ENCODE assay signal across 8 mouse cellular contexts in genomic region chr6:31215661-31216060, GRCm38 (mm10).
DNase-seq lines count a peak whose midpoint lies in the region; ATAC-seq and TF ChIP-seq lines count a peak whose summit lies in the region.

No protein-coding gene starts in this region.

- H3K27me3 ChIP-seq in kidney, embryonic 15.5 days: peaks cover 76% of the 10 kb centered on the region
- peaks cover 44% of the 10 kb centered on the region for H3K27me3 ChIP-seq in hindbrain, embryonic 11.5 days (ENCODE audit: control insufficient read depth, insufficient read depth, low read length)
- H3K27me3 ChIP-seq in midbrain, embryonic 13.5 days: peaks cover 61% of the 10 kb centered on the region

- no peak for TF ChIP-seq CTCF in bone marrow macrophage, adult 2 months (IDR thresholded peaks at IDR 0.05; ENCODE audit: low read depth, low read length)

- no peak for ATAC-seq in kidney, embryonic 15.5 days (replicated peaks; ENCODE audit: low FRiP score)
- no peak for ATAC-seq in hindbrain, embryonic 11.5 days (ENCODE audit: low FRiP score)
- no peak for ATAC-seq in midbrain, embryonic 13.5 days

- no peak for DNase-seq in kidney, postnatal 4 days
- DNase-seq in hindbrain, embryonic 11.5 days (ENCODE audit: low spot score): peak; percentile 7
- DNase-seq in adrenal gland, postnatal 4 days (ENCODE audit: low spot score in 2 of 2): no peak
- no peak for DNase-seq in layer of hippocampus, adult 11-12 months (ENCODE audit: low spot score)
- no peak for DNase-seq in testis, postnatal 10 days (ENCODE audit: low spot score)

- H3K27ac ChIP-seq in kidney, embryonic 15.5 days: no peak overlapping the region
- peak overlapping the region; percentile 35; the same call in 1 of the 2 replicates for H3K27ac ChIP-seq in bone marrow macrophage, adult 2 months (ENCODE audit: insufficient read depth, low read depth, low read length)
- no peak overlapping the region for H3K27ac ChIP-seq in hindbrain, embryonic 11.5 days (ENCODE audit: low read depth, low read length)
- H3K27ac ChIP-seq in midbrain, embryonic 13.5 days: no peak overlapping the region

- no peak for TF ChIP-seq POLR2A in bone marrow macrophage, adult 2 months (IDR thresholded peaks at IDR 0.05; ENCODE audit: borderline replicate concordance, low read depth, low read length)

- no peaks in the 10 kb centered on the region for H3K9me3 ChIP-seq in kidney, embryonic 15.5 days (replicated peaks)
- no peaks in the 10 kb centered on the region for H3K9me3 ChIP-seq in hindbrain, embryonic 11.5 days (ENCODE audit: control insufficient read depth, low read length)
- H3K9me3 ChIP-seq in midbrain, embryonic 13.5 days: no peaks in the 10 kb centered on the region

- H3K9ac ChIP-seq in kidney, embryonic 15.5 days: no peak overlapping the region
- no peak overlapping the region for H3K9ac ChIP-seq in hindbrain, embryonic 11.5 days (ENCODE audit: low read depth, low read length)
- peak overlapping the region; percentile 74; the same call in 1 of the 2 replicates for H3K9ac ChIP-seq in midbrain, embryonic 13.5 days (replicated peaks)

- H3K4me3 ChIP-seq in kidney, embryonic 15.5 days (replicated peaks): peak overlapping the region; percentile 64
- peak overlapping the region; percentile 89 for H3K4me3 ChIP-seq in bone marrow macrophage, adult 2 months (ENCODE audit: insufficient read depth, low read length)
- H3K4me3 ChIP-seq in hindbrain, embryonic 11.5 days (ENCODE audit: low read depth, low read length): peak overlapping the region; percentile 70
- H3K4me3 ChIP-seq in midbrain, embryonic 13.5 days (replicated peaks): peak overlapping the region; percentile 79

- H3K4me1 ChIP-seq in kidney, embryonic 15.5 days: peaks cover 42% of the 10 kb centered on the region
- H3K4me1 ChIP-seq in bone marrow macrophage, adult 2 months (ENCODE audit: control insufficient read depth, insufficient read depth, low read length): peaks cover 15% of the 10 kb centered on the region
- 0 out of 2 replicates have a peak, but pooled peaks cover 15% of the 10 kb centered on the region for H3K4me1 ChIP-seq in hindbrain, embryonic 11.5 days (replicated peaks; ENCODE audit: control insufficient read depth, insufficient read depth, low read length)
- H3K4me1 ChIP-seq in midbrain, embryonic 13.5 days (replicated peaks): peaks cover 32% of the 10 kb centered on the region

- H3K4me2 ChIP-seq in kidney, embryonic 15.5 days: peak overlapping the region; percentile 100
- H3K4me2 ChIP-seq in hindbrain, embryonic 11.5 days (replicated peaks; ENCODE audit: low read depth, low read length): peak overlapping the region; percentile 100
- H3K4me2 ChIP-seq in midbrain, embryonic 13.5 days (replicated peaks): peak overlapping the region; percentile 100

- no peaks in the 10 kb centered on the region for H3K36me3 ChIP-seq in kidney, embryonic 15.5 days
- H3K36me3 ChIP-seq in hindbrain, embryonic 11.5 days (ENCODE audit: control insufficient read depth, insufficient read depth, low read length): no peaks in the 10 kb centered on the region
- H3K36me3 ChIP-seq in midbrain, embryonic 13.5 days: no peaks in the 10 kb centered on the region

- 70% methylated on average over 8 of the region's 8 CpGs for WGBS in kidney, embryonic 15.5 days
- WGBS in hindbrain, embryonic 11.5 days: 72% methylated on average over 8 of the region's 8 CpGs
- 78% methylated on average over 8 of the region's 8 CpGs for WGBS in midbrain, embryonic 13.5 days
